Mouse (Mus musculus): ENCODE measurements at regions not wholly inside any gene's neighbourhood (a gene's known extent, or its start where the extent isn't known, plus 50 kb on each side); places are given as distances from the start of the nearest gene placed in this dataset.

DNA sequence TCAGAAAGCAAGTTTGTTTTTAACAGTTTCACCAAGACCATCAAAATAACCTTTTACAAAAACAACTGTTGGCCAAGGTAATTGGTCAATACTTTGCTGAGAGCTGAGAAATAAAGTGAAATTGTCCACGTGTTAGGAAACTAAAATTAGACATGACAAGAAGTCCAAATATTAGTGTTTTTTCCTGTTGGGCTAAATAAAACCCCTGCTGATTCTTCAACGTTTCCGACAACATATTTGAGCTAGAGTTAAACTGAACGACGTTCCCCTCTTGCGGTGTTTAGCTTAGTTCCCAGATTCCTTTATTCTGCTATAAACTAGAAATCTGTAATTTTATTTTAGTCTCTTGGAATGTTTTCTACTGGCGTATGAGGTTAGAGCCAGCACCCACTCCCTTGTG lies 183.3 kb downstream of the Plk2 start:
- no peak for DNase-seq (ENCODE audit: extremely low read depth, insufficient read length, low spot score)

DNA sequence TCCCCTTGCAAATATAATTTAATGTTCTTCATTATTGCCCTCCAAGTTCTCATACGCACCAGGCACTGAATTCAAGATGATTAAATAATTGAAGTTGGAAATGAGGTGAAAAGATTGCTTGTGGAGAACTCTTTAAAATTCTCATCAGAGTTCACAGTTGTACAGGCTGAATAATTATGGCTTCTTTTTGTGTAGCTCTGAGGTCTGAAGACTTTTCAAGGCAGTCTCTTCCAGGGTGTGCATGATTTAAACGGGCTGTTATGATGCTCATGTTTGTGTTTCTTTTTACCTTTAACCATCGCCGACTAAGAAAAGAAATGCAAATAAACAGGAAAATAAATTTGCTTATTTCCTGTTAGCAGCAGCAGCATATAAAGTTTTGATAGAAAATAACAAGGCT lies 185.3 kb downstream of the Plk2 start:
- DNase-seq (ENCODE audit: extremely low read depth, insufficient read length, low spot score), result no peak

DNA sequence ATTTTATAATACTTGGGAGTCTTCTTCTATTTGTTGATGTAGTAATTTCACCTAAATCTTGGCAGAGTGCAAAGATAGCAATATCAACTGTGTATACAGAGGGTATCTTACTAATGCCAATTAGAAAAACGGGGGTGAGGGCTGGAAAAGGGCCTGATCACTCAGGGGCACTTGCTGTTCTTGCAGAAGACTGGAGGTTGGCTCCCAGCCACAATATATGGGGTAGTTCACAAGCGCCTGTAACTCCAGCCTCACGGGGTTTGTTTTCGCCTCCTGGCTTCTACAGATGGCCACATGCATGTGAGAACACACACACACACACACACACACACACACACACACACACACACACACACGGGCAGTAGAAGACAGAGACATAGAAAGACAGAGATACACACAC lies 185.7 kb downstream of the Plk2 start:
- no peak for DNase-seq (ENCODE audit: extremely low read depth, insufficient read length, low spot score)

- no peak for DNase-seq (ENCODE audit: extremely low read depth, insufficient read length, low spot score)
These were observed 189.9 kb downstream of the Plk2 start for GRCm38 (mm10) chr13:110584765-110585164.

- no peak for DNase-seq (ENCODE audit: extremely low read depth, insufficient read length, low spot score)
These were observed 199.8 kb downstream of the Plk2 start for GRCm38 (mm10) chr13:110594630-110595029.

- no peak for DNase-seq (ENCODE audit: extremely low read depth, insufficient read length, low spot score)
These were observed 204.8 kb downstream of the Plk2 start for GRCm38 (mm10) chr13:110599666-110600065.

GRCm38 (mm10) chr13:110600377-110600776 lies 205.5 kb downstream of the Plk2 start:
- DNase-seq (ENCODE audit: extremely low read depth, insufficient read length, low spot score), result peak; percentile 11

DNA sequence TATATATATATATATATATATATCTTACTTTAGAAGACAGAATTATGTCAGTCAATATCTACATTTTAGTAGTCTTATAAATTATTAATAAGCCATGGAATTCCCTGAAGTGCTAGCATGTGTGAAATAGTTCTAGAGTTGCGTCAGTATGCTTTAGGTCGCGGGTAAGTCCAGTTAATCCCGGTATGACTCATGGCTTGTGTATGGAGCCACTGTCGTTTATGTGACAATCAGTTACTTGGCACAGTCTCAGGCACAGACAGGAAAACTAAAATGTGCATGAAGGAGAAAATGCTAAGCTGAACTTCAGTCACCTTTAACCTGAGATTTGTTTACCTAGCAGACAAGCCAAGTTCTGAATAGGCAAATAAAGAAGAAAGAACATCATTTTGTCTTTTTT lies 206.5 kb downstream of the Plk2 start:
- peak; percentile 21 for DNase-seq (ENCODE audit: extremely low read depth, insufficient read length, low spot score)

GRCm38 (mm10) chr13:110601840-110602239 lies 207.0 kb downstream of the Plk2 start:
- DNase-seq (ENCODE audit: extremely low read depth, insufficient read length, low spot score), result no peak

DNA sequence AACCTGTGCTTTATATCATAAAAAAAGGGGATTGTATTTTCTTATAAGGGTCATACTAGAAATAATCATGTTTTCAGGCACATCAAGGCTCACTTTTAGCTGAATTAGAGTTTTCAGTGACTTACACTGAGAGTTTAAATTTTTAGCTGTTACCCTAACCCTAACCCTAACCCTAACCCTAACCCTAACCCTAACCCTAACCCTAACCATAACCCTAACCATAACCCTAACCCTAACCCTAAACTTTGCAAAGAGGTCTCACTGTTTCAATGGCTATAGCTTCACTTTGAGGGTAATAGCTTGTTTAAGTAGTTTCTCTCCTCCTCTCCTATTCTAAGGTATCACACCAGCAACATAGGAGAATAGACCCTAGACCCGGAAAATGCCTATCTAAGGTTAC lies 208.0 kb downstream of the Plk2 start:
- DNase-seq (ENCODE audit: extremely low read depth, insufficient read length, low spot score), result no peak

DNA sequence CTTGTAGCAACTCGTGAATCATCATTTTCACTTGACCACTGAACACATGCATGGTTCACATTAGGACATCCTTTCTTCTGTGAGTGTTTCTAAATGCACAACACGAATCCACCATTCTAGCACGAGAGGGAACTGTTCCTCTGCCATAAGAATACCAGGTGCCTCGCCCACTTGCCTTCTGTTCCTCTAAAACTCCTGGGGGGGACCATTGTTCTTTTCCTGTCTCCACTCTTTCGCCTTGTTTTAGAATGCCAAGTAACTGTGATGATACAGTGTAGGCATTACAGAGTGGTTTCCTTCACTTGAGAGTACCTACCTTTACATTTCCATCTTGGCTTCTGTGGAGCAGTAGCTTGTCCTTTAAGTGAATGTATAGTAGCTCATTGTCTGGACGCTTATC lies 224.2 kb downstream of the Plk2 start:
- no peak for DNase-seq (ENCODE audit: extremely low read depth, insufficient read length, low spot score)

DNA sequence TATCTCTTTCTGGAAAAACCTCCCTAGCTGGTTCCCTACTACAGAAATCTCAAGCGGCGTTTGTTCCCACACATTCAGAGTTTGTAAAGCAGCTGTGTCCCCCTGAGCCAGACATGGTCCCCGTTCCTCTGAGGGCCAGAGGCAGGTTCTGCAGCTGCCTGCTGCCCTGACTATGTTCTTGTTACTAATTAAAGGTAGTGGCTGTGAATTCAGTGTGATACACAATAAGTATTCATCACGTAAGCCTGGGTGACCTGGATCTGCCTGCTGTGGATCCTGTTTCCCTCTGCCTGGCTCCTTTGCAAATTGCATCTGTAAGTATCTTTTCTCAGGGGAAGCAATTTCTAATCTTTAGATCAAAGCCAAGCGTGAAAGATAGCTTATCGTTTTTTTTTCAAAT lies 232.3 kb downstream of the Plk2 start:
- no peak for DNase-seq (ENCODE audit: extremely low read depth, insufficient read length, low spot score)

GRCm38 (mm10) chr13:110627732-110628131 lies 232.9 kb downstream of the Plk2 start:
- DNase-seq (ENCODE audit: extremely low read depth, insufficient read length, low spot score), result no peak

- DNase-seq (ENCODE audit: extremely low read depth, insufficient read length, low spot score), result no peak
These were observed 233.4 kb downstream of the Plk2 start for GRCm38 (mm10) chr13:110628201-110628600.

DNA sequence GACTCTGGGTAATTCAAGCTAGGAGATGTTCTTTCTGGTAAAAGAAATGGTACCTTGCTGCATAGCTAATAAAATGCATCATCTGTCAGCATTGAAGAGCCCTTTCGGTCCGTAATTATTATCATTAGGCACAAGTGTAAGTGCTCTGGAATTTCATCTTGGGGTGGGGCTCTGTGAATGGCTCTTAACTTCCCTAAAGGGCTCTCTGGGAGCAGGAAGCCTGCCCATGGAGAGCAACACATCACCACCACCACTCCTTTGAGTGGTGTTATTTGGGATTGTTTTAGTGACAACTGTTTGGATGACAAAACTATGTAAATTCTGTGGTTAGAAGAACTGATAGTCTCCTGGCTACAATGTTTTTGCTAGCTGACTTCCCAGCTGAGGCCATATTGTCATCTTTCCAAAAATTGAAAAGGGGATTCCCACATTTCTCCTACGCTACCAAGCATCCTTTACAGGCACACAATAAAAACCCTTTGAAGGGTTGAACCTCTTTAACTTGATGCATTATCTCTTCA lies 238.5 kb downstream of the Plk2 start:
- DNase-seq (ENCODE audit: extremely low read depth, insufficient read length, low spot score), result no peak

- no peak for DNase-seq (ENCODE audit: extremely low read depth, insufficient read length, low spot score)
These were observed 239.1 kb downstream of the Plk2 start for GRCm38 (mm10) chr13:110633899-110634298.

GRCm38 (mm10) chr13:110642792-110643191 lies 247.9 kb downstream of the Plk2 start:
- DNase-seq (ENCODE audit: extremely low read depth, insufficient read length, low spot score), result no peak

DNA sequence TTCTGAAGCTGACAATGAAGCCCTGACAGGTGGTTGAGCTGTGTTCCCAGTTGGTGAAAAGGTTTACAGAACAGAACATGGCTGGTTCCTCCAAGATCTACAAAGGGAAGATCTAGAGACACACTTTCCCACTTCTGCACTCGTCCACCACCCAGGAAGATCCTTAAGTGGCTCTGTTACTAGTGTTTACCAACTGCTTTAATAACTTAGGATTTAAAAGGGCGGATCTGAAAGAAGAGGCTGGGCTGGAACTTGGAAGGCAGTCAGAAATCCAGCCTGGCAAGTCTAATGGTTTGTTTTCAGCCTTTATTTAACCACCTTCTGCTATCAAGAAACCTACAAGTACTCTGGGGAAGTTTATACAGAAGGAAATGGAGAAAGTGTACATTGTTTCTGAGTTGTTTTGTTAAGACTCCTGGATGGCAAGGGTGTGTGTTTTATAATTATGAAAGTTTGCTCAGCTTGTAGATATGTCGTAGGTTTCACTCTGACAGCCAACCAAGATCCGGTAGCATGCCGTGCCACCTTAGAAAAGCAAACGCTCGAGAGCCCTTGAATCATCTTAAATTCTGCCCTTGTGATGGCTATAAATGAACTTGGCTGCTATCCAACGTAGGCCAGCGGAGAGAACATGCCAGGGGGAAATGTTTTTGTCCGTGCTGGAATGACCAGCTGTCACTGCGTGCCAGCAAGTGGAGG lies 248.5 kb downstream of the Plk2 start:
- peak; percentile 43 for DNase-seq (ENCODE audit: extremely low read depth, insufficient read length, low spot score)

- no peak for DNase-seq (ENCODE audit: extremely low read depth, insufficient read length, low spot score)
These were observed 249.0 kb downstream of the Plk2 start for GRCm38 (mm10) chr13:110643897-110644213.

DNA sequence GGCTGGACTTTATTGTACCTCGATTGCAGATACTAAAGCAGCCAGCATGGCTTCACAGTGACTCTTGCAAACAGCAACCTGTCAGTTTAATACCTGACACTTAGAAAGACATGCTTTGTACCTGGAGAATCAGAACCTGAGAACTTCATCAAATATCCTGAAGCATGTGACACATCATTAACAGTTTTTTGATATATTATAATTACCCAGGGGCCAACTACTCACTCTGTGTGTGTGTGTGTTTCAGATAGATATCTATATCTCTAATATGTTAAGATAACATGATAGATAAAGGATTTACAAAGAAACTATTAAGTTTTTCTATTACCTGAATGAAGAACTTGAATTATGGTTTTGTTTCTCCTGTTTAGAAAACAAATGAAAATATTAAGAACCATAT lies 254.5 kb downstream of the Plk2 start:
- no peak for DNase-seq (ENCODE audit: extremely low read depth, insufficient read length, low spot score)

DNA sequence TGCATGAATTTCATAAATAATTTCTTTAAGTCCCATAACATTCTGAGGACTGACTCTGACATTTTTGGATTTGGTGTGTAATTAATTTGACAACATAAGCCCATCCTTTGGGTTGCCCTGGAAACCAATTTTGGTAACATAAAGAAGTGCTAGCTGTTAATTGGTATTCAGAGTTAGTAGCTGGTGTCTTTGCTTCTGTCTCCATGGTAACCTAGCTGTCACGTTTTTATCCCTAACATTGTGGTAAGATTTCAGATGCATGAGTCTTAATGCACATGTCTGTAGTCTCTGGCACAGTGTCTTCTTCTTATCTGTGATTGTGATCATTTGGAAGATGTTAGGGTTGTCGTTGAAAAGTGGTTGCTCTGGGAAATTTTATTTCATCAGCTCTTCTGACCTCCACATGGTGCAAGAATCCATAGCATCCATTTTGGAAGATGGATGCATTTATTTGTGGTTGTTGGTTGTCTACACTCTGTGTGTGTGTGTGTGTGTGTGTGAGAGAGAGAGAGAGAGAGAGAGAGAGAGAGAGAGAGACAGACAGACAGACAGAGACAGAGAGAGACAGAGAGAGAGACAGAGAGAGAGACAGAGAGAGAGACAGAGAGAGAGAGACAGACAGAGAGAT lies 255.1 kb downstream of the Plk2 start:
- DNase-seq (ENCODE audit: extremely low read depth, insufficient read length, low spot score), result no peak

- DNase-seq (ENCODE audit: extremely low read depth, insufficient read length, low spot score), result no peak
These were observed 257.4 kb downstream of the Plk2 start for GRCm38 (mm10) chr13:110652201-110652600.
